Mouse (Mus musculus) gastrocnemius, adult 8-10 months (tissue): ENCODE results near the gene Agmat. TPM values are rescaled to one million over a fixed set of nuclear protein-coding genes. Genes with fewer than 3 reads are reported as not detected.

ENCODE experiments used
- DNase-seq, 2 experiments: peaks; one replicate each; pipeline ENCODE4 v3.0.0; 2022; ENCODE audit warnings: low spot score in 2 of 2
- total RNA-seq, 4 experiments: library from RNA; stranded (reverse); gene quantifications; 2 replicates each; pipeline ENCODE4 v1.2.4; 2022

The Agmat gene
- total RNA-seq, 4 experiments from 2014 or later, result not detected

GRCm38 (mm10) chr4:141735206-141735560, 11.3 kb upstream of the Agmat start:
- DNase-seq, result no peak

GRCm38 (mm10) chr4:141736856-141737255, 9.6 kb upstream of the Agmat start:
- no peak for DNase-seq

GRCm38 (mm10) chr4:141738015-141738414, 8.5 kb upstream of the Agmat start:
- no peak for DNase-seq

- no peak for DNase-seq
Observed at GRCm38 (mm10) chr4:141741856-141742255, 4.6 kb upstream of the Agmat start.

GRCm38 (mm10) chr4:141742381-141742780, 4.1 kb upstream of the Agmat start:
- no peak for DNase-seq

- DNase-seq, result peak; percentile 40 to 58
Observed at GRCm38 (mm10) chr4:141749557-141749956, 3.1 kb downstream of the Agmat start.

DNA sequence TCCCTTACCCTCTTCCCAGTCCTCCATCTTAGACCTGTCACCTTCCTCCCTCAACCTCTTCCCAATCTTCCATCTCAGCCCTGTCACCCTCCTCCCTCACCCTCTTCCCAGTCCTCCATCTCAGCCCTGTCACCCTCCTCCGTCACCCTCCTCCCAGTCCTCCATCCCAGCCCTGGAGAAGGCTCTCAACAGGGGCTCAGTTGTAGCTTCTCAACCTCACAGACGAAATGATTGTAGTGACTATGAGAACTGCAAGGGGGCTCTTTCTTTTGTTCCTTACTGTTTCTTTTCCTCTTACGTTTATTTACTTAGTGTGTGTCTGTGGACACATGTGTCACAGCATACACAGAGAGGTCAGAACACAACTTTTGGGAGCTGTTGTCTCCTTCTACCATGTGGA, 4.4 kb downstream of the Agmat start:
- no peak for DNase-seq

GRCm38 (mm10) chr4:141751419-141752075, 5.1 kb downstream of the Agmat start:
- DNase-seq, result no peak

GRCm38 (mm10) chr4:141752076-141752421, 5.6 kb downstream of the Agmat start:
- no peak for DNase-seq

DNA sequence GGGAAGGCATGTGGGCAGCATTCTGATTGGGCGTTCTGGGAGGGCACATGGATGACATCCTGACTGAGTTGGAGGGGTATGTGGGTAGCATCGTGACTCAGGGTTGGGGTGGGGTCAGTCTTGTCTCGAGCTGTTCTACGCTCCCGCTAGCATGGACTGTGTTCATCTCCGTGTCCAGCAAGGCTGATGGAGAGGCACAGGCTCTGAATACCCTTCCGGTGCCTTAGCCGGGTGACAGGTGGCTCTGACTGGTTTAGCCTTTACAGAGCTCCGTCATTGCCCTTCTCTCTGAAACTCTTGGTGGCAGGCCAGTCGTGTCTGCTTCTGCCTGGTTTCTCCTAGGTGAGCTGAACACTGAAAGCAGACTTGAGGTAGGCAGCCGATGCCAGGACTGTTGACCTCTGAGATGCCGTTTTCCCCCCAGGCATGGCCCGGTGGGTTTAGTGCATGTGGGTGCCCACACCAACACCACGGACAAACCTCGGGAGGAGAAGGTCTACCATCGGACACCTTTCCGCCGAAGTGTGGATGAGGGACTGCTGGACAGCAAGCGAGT, 9.0 kb downstream of the Agmat start:
- no peak for DNase-seq

DNA sequence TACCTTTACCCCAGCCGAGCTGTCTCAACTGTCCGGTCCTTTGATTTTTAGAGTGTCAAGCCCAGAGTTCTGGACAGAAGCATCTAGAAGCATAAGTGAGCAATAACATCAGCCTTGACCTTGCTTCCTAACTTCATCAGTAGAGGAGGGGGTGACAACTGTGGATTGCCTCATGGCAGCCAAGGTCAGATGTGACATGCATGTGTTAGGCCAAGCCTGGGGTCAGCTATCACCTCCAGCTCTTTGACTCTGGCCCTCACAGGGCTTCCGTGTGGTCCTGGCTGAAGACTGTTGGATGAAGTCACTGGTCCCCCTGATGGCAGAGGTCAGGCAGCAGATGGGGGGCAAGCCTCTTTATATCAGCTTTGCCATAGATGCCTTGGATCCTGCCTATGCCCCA, 10.7 kb downstream of the Agmat start:
- DNase-seq, result no peak

DNA sequence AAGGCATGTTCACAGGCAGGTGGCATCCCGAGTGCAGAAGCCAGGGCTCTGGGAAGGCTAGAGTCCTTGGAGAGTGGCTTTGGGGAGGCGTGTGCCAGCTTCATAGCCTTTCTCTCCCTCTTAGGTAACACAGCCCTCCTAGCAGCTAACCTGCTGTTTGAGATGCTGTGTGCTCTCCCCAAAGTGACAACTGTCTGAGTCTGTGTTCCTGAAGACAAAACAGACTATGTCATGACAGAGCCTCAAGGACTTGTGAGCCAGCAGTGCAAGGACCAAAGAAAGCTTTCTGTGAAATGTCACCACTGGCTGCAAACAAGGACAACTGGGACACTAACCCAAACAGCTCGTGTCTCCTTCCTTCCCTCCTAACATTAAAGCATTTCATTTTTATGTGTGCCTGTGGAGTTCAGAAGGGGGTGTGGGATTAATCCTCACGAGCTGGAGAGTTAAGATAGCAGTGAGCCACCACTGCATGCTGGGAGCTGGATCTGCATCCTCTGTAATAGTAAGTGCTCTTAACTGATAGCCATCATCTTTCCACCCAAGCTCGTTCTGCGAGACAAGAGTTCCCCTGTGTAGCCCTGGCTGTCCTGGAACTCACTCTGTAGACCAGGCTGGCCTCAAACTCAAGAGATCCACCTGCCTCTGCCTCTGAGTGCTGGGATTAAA, 12.5 kb downstream of the Agmat start:
- no peak for DNase-seq

DNA sequence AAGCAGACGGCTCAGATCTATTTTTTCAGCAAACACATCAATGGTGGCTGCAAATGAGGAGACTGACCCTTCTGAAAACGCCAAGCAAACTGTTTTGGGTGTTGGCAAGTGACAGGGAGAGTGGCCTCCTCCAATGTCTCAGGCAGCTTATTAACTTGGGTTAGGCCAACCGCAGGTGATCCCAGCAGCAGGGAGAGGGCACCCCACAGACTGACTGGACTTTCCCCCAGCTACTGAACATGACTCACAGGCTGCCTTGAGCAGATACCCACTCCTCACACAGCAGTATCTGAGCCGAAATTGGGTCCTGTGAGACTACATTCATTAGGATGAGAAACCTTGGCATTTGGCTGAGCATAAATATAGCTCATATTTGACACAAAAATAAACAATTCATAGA, 14.5 kb downstream of the Agmat start:
- no peak for DNase-seq

- DNase-seq, result no peak
Observed at GRCm38 (mm10) chr4:141762102-141762598, 15.7 kb downstream of the Agmat start.

- DNase-seq, result no peak
Observed at GRCm38 (mm10) chr4:141763476-141763875, 17.0 kb downstream of the Agmat start.

DNA sequence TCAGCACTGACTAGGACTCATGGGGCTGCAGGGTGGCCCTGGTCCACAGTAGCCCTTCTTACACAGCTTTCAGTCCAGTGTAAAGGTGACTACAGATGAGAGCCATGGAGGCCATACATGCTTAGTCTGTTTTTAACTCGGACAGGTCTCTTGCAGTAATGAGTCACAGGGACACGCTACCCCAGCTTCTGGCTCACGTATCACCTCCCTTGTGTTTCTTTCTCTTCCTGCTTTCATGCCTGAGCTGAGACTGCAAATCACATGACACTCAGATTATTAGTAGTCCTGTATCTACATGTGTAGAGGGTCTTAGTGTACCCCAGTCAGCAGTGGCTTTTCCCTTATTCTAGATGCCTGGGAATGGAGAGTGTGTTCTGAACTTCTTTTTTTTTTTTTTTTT, 18.5 kb downstream of the Agmat start:
- no peak for DNase-seq

- DNase-seq, result no peak
Observed at GRCm38 (mm10) chr4:141766316-141766667, 19.8 kb downstream of the Agmat start.

GRCm38 (mm10) chr4:141766668-141767352, 20.3 kb downstream of the Agmat start:
- no peak for DNase-seq

GRCm38 (mm10) chr4:141767353-141768036, 21.0 kb downstream of the Agmat start:
- no peak for DNase-seq

- no peak for DNase-seq
Observed at GRCm38 (mm10) chr4:141769501-141770160, 23.2 kb downstream of the Agmat start.

GRCm38 (mm10) chr4:141771823-141772222, 25.4 kb downstream of the Agmat start:
- DNase-seq, result no peak
